Mouse (Mus musculus) neural tube, embryonic 12.5 days (tissue): ENCODE measurements around the gene Celf3. TPM values are rescaled to one million over a fixed set of nuclear protein-coding genes. Genes with fewer than 3 reads are reported as not detected.

Experiments used
- ATAC-seq: fragments of 200-750 bp; cut with Nextera tagmentation; 2 replicates; pipeline ENCODE4 v1.8.0; 2017; ENCODE audit warnings: low read depth, mild to moderate bottlenecking, moderate TSS enrichment, moderate library complexity; ENCODE audit not compliant: low FRiP score
- H3K27ac ChIP-seq: fragments of 300-500 bp; sonication (generic); 2 replicates; pipeline ENCODE4 v1.5.1; 2016
- H3K27me3 ChIP-seq: fragments of 300-500 bp; sonication (generic); replicated peaks from 2 replicates; pipeline ENCODE4 v1.6.1; 2016; ENCODE audit warnings: mild to moderate bottlenecking
- H3K36me3 ChIP-seq: fragments of 300-500 bp; sonication (generic); 2 replicates; pipeline ENCODE4 v1.6.1; 2016; ENCODE audit warnings: mild to moderate bottlenecking
- H3K4me1 ChIP-seq: fragments of 300-500 bp; sonication (generic); 2 replicates; pipeline ENCODE4 v1.6.1; 2016
- H3K4me2 ChIP-seq: fragments of 300-500 bp; sonication (generic); replicated peaks from 2 replicates; pipeline ENCODE4 v1.6.1; 2016; ENCODE audit warnings: mild to moderate bottlenecking
- H3K4me3 ChIP-seq: fragments of 300-500 bp; sonication (generic); 2 replicates; pipeline ENCODE4 v1.5.1; 2016
- H3K9ac ChIP-seq: fragments of 300-500 bp; sonication (generic); 2 replicates; pipeline ENCODE4 v1.6.1; 2016; ENCODE audit warnings: mild to moderate bottlenecking
- H3K9me3 ChIP-seq: fragments of 300-500 bp; sonication (generic); 2 replicates; pipeline ENCODE4 v1.6.1; 2016; ENCODE audit warnings: mild to moderate bottlenecking
- WGBS: fragments of 180-500 bp; shearing (Covaris S2); methylation state at CpG from one replicate; pipeline ENCODE4 v1.1.7; 2016; 5-methylcytosine and 5-hydroxymethylcytosine counted together
- polyA plus RNA-seq: library from polyadenylated mRNA; unstranded; fragments of >200 nt; fragmentation: Nextera tagmentation; extraction: Ambion mirVana; gene quantifications from 2 replicates; pipeline ENCODE4 v1.2.1, GENCODE M21; 2016

Gene Celf3
- polyA plus RNA-seq, 1 experiment from 2014 or later: 204 TPM

- Histone ChIP-seq H3K36me3 (peaks cover 23% of the 10 kb centered on the region; the same call in 1 of the 2 replicates), H3K9ac (no peak overlapping the region), H3K4me2 (peak overlapping the region; percentile 82), H3K9me3 (no peaks in the 10 kb centered on the region), H3K4me1 (peaks cover 73% of the 10 kb centered on the region), H3K27ac (no peak overlapping the region), H3K27me3 (peaks cover 6% of the 10 kb centered on the region; the same call in 1 of the 2 replicates), H3K4me3 (no peak overlapping the region)
- no peak for ATAC-seq
- 71% methylated on average over 4 of the region's 4 CpGs for whole genome bisulfite sequencing
These were observed 3.3 kb downstream of the Celf3 start for GRCm38 (mm10) chr3:94481429-94481828.

GRCm38 (mm10) chr3:94482764-94483385 is 4.8 kb downstream of the Celf3 start:
- Histone ChIP-seq H3K9me3 (no peaks in the 10 kb centered on the region), H3K9ac (no peak overlapping the region), H3K4me1 (peaks cover 71% of the 10 kb centered on the region), H3K4me3 (no peak overlapping the region), H3K27ac (peak overlapping the region; percentile 71), H3K36me3 (peaks cover 37% of the 10 kb centered on the region), H3K27me3 (peaks cover 6% of the 10 kb centered on the region; the same call in 1 of the 2 replicates), H3K4me2 (peak overlapping the region; percentile 55)
- 86% methylated on average over 17 of the region's 17 CpGs for WGBS
- no peak for ATAC-seq

GRCm38 (mm10) chr3:94483790-94484439 is 5.8 kb downstream of the Celf3 start:
- ATAC-seq: peak; percentile 94
- H3K4me3 ChIP-seq: no peak overlapping the region
- H3K4me1 ChIP-seq: peaks cover 68% of the 10 kb centered on the region
- 11% methylated on average over 20 of the region's 20 CpGs for WGBS
- H3K4me2 ChIP-seq: peak overlapping the region; percentile 55
- no peaks in the 10 kb centered on the region for H3K9me3 ChIP-seq
- peak overlapping the region; percentile 71 for H3K27ac ChIP-seq
- peaks cover 6% of the 10 kb centered on the region; the same call in 1 of the 2 replicates for H3K27me3 ChIP-seq
- H3K36me3 ChIP-seq: peaks cover 47% of the 10 kb centered on the region
- no peak overlapping the region; the same call in 1 of the 2 replicates for H3K9ac ChIP-seq

GRCm38 (mm10) chr3:94485922-94486321 is 7.8 kb downstream of the Celf3 start:
- Histone ChIP-seq H3K4me3 (no peak overlapping the region), H3K27ac (no peak overlapping the region), H3K9me3 (no peaks in the 10 kb centered on the region), H3K36me3 (peaks cover 66% of the 10 kb centered on the region), H3K4me2 (no peak overlapping the region), H3K27me3 (no peaks in the 10 kb centered on the region), H3K4me1 (peaks cover 57% of the 10 kb centered on the region), H3K9ac (no peak overlapping the region)
- ATAC-seq: no peak
- 75% methylated on average over 7 of the region's 7 CpGs for WGBS

- no peaks in the 10 kb centered on the region for H3K27me3 ChIP-seq
- peaks cover 68% of the 10 kb centered on the region for H3K36me3 ChIP-seq
- no peak overlapping the region for H3K4me2 ChIP-seq
- no peak overlapping the region for H3K4me3 ChIP-seq
- H3K9me3 ChIP-seq: no peaks in the 10 kb centered on the region
- H3K4me1 ChIP-seq: peaks cover 41% of the 10 kb centered on the region
- H3K9ac ChIP-seq: no peak overlapping the region
- ATAC-seq: no peak
- no peak overlapping the region for H3K27ac ChIP-seq
- WGBS: 84% methylated on average over 6 of the region's 6 CpGs
These were observed 9.5 kb downstream of the Celf3 start for GRCm38 (mm10) chr3:94487581-94487980.

GRCm38 (mm10) chr3:94497162-94497561 is 19.1 kb downstream of the Celf3 start:
- 84% methylated on average over 4 of the region's 4 CpGs for WGBS
- no peak overlapping the region for H3K9ac ChIP-seq
- H3K9me3 ChIP-seq: no peaks in the 10 kb centered on the region
- no peaks in the 10 kb centered on the region for H3K27me3 ChIP-seq
- no peak overlapping the region for H3K4me3 ChIP-seq
- no peak overlapping the region for H3K27ac ChIP-seq
- H3K4me2 ChIP-seq: no peak overlapping the region
- no peak for ATAC-seq
- no peaks in the 10 kb centered on the region for H3K4me1 ChIP-seq
- H3K36me3 ChIP-seq: peaks cover 11% of the 10 kb centered on the region

GRCm38 (mm10) chr3:94502243-94502642 is 24.1 kb downstream of the Celf3 start:
- Histone ChIP-seq H3K4me2 (no peak overlapping the region), H3K9ac (no peak overlapping the region), H3K4me1 (no peaks in the 10 kb centered on the region), H3K36me3 (peaks cover 17% of the 10 kb centered on the region), H3K9me3 (no peaks in the 10 kb centered on the region), H3K4me3 (no peak overlapping the region), H3K27ac (no peak overlapping the region), H3K27me3 (no peaks in the 10 kb centered on the region)
- no peak for ATAC-seq
- WGBS: 73% methylated on average over 3 of the region's 3 CpGs

GRCm38 (mm10) chr3:94506664-94507063 is 28.6 kb downstream of the Celf3 start:
- Histone ChIP-seq H3K9ac (no peak overlapping the region), H3K27me3 (no peaks in the 10 kb centered on the region), H3K36me3 (peaks cover 32% of the 10 kb centered on the region), H3K4me2 (no peak overlapping the region), H3K27ac (no peak overlapping the region), H3K4me1 (no peaks in the 10 kb centered on the region), H3K4me3 (no peak overlapping the region), H3K9me3 (no peaks in the 10 kb centered on the region)
- 92% methylated on average over 1 of the region's 1 CpGs for WGBS
- no peak for ATAC-seq

- no peak for ATAC-seq
- Histone ChIP-seq H3K9me3 (no peaks in the 10 kb centered on the region), H3K4me2 (no peak overlapping the region), H3K4me3 (no peak overlapping the region), H3K27me3 (no peaks in the 10 kb centered on the region), H3K27ac (no peak overlapping the region), H3K4me1 (no peaks in the 10 kb centered on the region), H3K9ac (no peak overlapping the region), H3K36me3 (peaks cover 18% of the 10 kb centered on the region)
- WGBS: 73% methylated on average over 2 of the region's 2 CpGs
These were observed 48.6 kb downstream of the Celf3 start for GRCm38 (mm10) chr3:94526731-94527130.

GRCm38 (mm10) chr3:94533968-94534367 is 55.9 kb downstream of the Celf3 start:
- no peak overlapping the region for H3K9ac ChIP-seq
- no peak overlapping the region for H3K4me3 ChIP-seq
- H3K9me3 ChIP-seq: no peaks in the 10 kb centered on the region
- H3K27ac ChIP-seq: no peak overlapping the region
- H3K27me3 ChIP-seq: no peaks in the 10 kb centered on the region
- no peaks in the 10 kb centered on the region for H3K4me1 ChIP-seq
- ATAC-seq: no peak
- H3K4me2 ChIP-seq: no peak overlapping the region
- peaks cover 2% of the 10 kb centered on the region; the same call in 1 of the 2 replicates for H3K36me3 ChIP-seq

- no peak overlapping the region for H3K27ac ChIP-seq
- no peak overlapping the region for H3K4me3 ChIP-seq
- H3K4me1 ChIP-seq: no peaks in the 10 kb centered on the region
- no peak overlapping the region for H3K4me2 ChIP-seq
- H3K27me3 ChIP-seq: no peaks in the 10 kb centered on the region
- ATAC-seq: no peak
- H3K9me3 ChIP-seq: no peaks in the 10 kb centered on the region
- H3K9ac ChIP-seq: no peak overlapping the region
- no peaks in the 10 kb centered on the region for H3K36me3 ChIP-seq
- 96% methylated on average over 3 of the region's 3 CpGs for WGBS
These were observed 59.1 kb downstream of the Celf3 start for GRCm38 (mm10) chr3:94537187-94537586.
